Mouse (Mus musculus) liver, postnatal 0 days (tissue): Measurements from ENCODE around the gene Cspg4.

Experiments used
- CTCF ChIP-seq: sonication (generic); IDR thresholded peaks from 2 replicates; pipeline ENCODE4 v1.5.1; 2016; ENCODE audit warnings: antibody characterized with exemption, low read depth
- EP300 ChIP-seq: IDR thresholded peaks from 2 replicates; pipeline ENCODE4 v1.6.1; 2016; ENCODE audit warnings: antibody characterized with exemption, low read depth, mild to moderate bottlenecking

GRCm38 (mm10) chr9:56889817-56890216, 25.0 kb downstream of the Cspg4 start:
- TF ChIP-seq EP300 (no peak), CTCF (peak; percentile 91)
